Mouse (Mus musculus): ENCODE results near the gene Gm21973.

- TF ChIP-seq EP300 (IDR thresholded peaks at IDR 0.05; ENCODE audit: insufficient read depth, low read depth, low read length), result no peak
- TF ChIP-seq POLR2A (IDR thresholded peaks at IDR 0.05; ENCODE audit: insufficient read depth, low read depth, low read length), result no peak
- TF ChIP-seq CTCF (IDR thresholded peaks at IDR 0.05), result no peak
Observed at GRCm38 (mm10) chr15:10299467-10299866, 25.7 kb upstream of the Gm21973 start.

Data from heart, adult 2 months (tissue).